Mouse (Mus musculus) adrenal gland, postnatal 36 days (tissue): ENCODE data around the gene Syt3. TPM values are rescaled to one million over a fixed set of nuclear protein-coding genes. Genes with fewer than 3 reads are reported as not detected.

Experiments
- DNase-seq, 2 experiments: peaks; one replicate each; pipeline ENCODE4 v3.0.0; 2021; ENCODE audit warnings: mixed read lengths in 1 of 2
- long read RNA-seq, 2 experiments: library from polyadenylated mRNA; stranded (forward); transcript quantifications; one replicate each; pipeline ENCODE4 v2.0.0; 2021; ENCODE audit warnings: borderline sequencing depth in 2 of 2
- total RNA-seq, 2 experiments: library from RNA; stranded (reverse); gene quantifications; 2 replicates each; pipeline ENCODE4 v1.2.3; 2021

Gene Syt3
- 1 to 10 TPM; 3.0 to 4.7 TPM for total RNA-seq
- long read RNA-seq, experiment 1, partial matches to known transcripts: 2 of 8 reads
- long read RNA-seq, experiment 1, other reads (novel, unspliced or antisense): 2 of 8 reads
- long read RNA-seq, experiment 2, partial matches to known transcripts: 0 of 2 reads
- long read RNA-seq, experiment 2, other reads (novel, unspliced or antisense): 0 of 2 reads

DNA sequence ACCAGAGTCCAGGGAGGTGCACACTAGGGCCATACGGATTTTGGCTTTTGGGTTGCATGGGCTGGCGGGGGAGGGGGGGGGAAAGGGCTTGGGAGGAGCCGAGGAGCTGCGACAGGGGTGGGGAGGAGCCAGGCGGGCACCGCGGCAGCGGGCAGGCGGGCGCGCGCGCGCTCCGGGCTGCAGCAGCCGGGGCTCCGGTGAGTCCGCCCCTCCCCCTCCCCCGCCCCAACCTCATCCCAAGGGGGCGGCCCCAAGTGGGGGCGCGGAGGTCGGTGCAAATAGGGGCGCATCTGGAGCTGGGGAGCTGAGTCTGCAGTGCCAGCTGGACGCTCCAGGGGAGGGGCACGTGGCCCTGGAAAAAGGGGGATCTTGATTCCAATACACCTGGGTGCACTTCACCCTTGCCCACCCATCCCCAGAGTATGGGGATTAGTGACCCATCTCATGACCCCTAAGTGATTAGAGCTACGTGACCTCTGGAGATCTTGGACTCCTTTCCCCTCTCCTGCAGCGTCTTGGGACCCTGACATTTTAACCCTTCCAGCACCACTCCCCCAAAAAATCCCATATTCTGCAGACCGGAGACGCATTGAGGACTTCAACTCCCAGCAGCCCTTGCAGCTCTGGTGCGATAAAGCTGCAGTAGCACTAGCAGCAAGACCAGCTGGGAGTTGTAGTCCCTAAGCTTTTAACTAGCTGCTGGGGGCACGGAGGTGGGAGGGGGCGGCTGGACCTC lies at the start of gene Syt3:
Gene Syt3, plus strand, starts transcription at position 123 of the 736 bp plus-strand sequence.
- DNase-seq: peak; percentile 69 to 83

DNA sequence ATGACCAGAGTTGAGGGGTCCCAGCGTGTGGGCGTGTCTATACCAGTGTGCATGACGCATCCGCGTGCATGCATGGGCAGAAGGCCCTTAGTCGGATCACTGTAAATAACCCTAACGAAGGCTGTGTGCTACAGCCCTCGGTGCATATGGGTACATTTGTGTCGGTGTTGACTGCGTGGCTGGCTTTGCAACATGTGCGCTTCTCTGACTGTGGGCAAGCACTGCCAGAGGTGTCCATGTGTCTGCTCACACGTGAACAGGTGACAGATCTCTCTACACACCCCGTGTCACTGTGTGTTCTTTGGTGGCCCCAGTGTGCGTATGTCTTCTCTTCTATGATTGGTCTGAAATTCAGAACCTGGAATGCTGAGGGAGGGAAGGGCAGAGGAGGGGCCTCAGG lies 49.8 kb upstream of the Syt3 start:
- no peak for DNase-seq

DNA sequence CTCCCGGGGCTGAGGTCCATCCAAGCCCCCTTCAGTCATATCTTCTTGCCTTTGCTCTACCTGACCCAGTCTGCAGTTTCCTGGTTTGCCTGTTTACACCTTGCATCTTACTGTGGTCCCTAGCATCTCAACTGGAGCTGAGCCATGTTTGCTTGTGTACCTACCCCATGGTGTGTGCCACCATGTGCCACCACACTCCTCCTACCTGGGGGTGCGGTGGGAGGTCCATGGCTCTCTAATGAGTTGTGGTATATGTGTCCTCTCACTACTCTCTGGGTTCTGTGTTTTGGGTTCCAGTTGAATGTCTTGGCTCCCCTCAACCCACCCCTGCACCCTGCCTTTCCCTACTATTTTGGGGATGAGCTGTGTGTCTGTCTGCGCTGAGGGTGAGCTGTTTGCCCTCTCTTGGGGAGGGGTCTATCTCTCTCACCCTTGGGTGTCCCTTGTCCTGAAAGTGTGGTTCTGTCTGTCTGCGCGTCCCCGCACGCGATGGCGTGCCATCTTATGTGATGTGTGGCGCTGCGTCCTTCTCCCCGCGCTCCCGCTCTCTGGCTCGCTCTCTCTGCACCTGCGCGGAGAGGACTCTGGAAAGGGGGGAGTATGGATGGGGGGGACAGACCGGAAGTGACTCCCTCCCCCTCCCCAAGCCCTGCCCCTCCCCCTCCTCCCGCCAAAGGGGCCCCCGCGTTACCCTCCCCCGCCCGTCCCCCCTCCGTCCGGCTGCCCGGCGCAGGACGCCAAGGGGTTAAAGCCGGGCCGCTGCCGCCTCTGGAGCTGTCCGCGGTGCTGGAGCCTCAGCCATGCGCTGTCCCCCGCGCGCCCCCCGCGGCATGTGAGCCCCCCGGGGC lies 48.6 kb upstream of the Syt3 start:
- peak; percentile 43 to 61 for DNase-seq

DNA sequence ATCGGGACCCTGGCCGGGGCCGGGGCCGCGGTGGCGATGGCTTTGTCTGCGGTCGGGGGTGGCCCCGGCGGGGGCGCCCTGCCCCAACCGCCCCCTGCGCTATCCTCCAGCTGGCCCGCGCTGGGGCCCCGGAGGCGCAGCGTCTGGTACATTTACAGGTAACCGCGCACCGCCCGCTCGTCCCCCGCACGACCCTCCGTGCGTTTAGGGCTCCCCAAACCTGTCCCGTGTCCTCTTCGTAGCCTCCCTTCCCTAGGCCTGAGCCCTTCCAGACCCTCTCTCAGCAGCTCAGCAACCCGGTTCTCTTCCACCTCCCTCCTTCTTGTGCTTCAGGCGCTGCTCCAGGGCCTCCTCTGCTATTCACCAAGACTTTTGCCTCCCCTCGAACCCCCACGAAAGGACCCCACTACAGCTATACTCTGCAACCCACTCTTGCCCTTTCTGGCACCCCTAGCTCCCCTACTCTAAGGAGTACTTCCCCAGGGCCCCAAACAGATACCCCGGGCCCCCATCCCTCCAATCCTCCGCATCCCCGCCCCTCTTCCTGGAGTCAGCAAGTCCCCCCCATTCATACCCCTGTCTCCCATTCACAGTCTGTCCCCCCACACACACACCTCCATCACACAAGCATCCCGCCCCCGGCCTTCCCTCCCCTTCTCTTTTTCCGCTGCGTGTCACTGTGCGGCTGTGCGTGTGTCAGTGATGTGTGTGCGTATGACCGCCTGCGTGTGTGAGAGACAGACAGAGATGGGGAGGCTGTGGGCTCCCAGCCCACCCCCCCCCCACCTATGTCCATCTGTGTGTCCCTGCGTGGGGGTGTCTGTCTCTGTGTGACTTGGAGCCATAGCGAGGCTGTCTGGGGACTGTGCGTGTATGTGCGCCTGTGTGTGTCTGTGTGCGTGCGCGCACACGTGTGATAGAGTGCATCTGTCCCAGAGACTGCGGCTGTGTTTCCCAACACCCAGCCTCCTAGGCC lies 47.6 kb upstream of the Syt3 start:
- DNase-seq: no peak

DNA sequence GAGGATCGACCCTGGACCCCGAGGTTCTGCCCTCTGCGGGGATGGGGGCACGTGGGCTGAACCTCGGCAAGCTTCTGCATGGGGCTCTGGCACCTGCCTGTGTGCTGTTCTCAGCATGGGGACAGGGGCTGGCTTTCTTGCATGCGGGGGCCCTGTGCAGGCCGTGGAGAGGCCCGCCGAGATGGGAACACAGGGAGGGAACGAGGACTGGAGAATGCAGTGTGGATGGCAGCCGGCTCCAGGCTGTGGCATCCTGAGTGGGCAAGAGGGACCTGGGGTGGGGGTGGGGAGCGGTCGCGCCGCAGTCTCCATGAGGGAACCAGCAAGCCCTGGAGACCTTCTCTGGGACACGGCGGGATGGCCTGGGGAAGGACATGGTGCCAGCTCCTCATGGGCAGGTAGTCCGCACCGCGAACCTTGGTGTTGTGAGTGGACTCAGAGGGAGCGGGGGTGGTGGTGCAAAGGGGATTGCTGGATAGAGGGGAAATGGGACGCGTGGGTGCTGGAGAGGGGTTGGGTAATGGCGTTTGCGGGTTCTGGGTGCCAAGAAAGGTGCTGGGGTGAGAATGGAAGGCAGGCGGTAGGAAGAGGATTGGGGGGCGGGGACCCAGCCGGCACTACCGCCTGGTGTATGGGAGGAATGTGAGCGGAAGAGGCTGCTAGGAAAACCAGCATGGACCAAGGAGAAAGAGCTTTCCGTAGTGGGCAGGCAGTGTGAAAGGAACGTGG lies 46.6 kb upstream of the Syt3 start:
- DNase-seq: no peak

DNA sequence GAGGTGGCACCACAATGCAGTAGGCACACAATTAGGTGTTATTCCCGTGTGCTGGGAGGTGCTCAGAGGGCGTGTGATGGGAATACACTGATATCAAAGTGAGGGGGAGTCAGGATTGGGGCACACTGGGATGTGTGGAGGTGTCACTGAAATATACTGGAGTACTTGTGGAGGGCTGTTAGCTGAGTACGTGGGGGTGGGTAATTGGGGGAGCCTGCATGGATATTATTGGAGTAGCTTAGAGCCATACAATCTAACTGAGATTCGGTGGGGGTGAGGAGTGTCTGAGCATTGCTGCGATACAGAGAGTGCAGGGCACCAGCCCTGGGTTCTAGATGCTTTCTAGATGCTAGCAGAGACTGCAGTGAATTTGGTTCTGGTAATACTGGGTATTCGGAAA lies 43.7 kb upstream of the Syt3 start:
- no peak for DNase-seq

DNA sequence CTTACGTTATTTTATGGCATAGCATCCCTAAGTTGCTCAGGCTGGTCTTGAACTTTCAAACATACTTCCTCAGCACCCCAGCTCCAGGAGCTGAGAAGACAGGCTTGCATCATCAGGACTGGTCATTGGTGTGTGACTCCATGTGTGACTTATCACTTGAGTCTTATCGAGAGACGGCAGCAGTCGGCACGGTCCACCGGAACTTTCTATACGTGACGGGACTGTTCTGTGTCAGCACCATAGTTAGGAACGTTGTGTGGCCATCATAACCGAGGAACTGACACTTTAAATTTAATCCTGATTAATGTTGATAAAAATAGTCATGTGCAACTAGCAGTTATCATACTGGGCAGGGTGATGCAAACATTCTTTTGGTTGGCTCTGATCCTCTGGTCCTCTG lies 42.8 kb upstream of the Syt3 start:
- DNase-seq: no peak

DNA sequence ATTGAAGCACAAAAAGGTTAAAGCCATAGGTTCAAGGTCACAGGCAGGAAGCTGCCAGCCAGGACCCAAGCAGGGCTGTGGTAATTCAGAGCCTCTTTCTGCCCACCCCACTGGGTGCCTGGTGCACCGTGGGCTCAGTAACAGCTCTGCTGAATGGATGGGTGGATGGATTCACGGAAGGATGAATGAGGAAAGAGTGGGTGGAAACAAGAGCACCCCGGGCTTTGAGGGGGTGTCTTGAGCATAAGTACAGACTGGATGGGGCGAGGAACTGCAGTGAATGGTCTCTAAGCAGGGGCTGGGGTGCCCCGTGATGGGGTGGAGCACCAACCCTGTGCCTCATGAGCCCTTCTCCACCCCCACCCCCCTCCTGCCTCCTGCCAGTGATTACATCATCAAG lies 42.2 kb upstream of the Syt3 start:
- DNase-seq: no peak

DNA sequence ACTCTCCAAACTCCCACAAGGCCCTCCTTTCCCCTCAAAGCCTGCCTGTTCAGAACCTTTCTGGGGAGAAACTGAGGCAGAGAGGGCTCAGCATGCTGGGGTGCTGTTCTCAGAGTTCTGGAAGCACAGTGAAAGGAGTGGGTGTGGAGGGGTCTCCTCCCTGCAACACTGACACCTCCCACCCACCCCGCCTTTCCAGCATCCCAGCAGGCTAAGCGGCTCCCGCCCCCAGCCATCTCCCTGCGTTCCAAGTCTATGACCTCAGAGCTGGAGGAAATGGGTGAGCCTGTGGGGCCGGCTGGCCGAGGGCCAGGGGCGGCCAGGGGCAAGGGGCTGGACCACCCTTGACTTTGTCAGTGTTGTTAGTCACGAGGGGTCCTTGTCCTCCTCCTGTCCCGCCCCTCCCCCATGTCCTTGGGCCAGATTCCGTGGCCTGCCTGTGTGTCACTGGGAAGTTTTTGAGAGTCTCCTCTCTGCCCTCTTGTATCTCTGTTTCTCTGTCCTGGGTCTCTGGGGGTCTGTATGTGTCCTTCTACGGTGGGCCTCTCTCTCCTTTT lies 40.4 kb upstream of the Syt3 start:
- no peak for DNase-seq

DNA sequence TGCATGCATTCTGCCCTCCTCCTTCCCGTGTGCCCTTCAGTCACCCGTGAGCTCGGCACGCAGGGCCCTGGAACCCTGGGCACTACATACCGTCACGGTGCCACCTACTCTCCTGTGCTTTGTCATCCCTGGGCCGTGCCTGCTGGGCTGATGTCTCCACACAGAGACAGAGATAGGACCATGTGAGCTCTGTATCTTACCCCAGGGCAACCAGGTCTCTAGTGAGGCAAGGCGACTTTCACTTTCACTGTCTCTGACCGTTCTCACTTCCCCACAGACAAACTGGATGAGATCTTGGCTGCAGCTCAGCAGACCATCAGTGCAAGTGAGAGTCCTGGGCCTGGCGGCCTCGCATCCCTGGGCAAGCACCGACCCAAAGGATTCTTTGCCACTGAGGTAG lies 39.3 kb upstream of the Syt3 start:
- no peak for DNase-seq

DNA sequence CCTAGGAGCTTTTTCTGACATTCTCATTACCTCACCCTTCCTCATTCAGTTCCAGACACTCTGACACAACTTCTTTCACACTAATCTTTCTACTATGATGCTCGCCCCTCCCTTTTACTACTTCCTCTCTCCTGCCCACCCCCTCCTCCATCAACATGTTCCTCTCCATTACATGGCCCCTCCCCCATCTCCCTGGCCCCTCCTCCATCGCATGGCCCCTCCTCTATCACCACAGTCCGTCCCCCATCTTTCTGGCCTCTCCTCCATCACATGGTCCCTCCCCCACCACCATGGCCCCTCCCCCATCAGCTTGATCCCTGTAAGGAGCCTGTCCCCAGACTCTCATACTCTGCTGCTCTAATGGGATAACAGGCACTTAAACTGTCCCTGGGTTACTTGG lies 34.9 kb upstream of the Syt3 start:
- DNase-seq: no peak

DNA sequence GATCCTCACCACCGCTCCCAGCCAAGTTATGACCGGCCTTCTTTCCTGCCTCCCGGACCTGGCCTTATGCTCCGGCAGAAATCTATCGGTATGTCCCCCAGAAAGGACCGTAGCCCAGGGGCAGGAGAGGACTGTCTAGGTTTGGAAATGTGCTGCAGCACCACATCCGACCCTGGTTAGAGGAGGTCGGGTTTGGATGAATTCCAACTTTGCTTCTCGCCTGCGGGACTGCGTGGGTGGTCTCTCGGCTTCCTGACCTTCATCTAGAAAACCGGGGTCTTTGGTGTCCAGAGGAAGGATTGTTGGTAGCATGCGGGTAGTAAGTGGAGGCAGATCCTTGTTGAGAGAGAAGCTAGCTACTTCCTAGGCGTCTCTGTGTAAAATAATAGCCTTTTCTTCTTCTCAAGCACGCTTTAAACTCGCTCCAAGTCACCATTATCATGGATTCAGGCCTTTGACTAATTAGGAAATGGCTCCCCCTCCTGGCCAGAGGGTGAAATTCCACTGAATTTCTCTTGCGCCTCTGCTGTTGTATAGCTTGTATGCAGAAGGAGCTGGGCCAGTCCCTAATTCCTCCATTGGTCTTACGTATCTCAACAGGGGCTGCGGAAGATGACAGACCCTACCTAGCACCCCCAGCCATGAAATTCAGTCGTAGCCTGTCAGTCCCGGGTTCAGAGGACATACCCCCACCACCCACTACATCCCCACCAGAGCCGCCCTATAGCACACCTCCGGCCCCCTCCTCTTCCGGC lies 32.8 kb upstream of the Syt3 start:
- peak; percentile 83 to 85 for DNase-seq

DNA sequence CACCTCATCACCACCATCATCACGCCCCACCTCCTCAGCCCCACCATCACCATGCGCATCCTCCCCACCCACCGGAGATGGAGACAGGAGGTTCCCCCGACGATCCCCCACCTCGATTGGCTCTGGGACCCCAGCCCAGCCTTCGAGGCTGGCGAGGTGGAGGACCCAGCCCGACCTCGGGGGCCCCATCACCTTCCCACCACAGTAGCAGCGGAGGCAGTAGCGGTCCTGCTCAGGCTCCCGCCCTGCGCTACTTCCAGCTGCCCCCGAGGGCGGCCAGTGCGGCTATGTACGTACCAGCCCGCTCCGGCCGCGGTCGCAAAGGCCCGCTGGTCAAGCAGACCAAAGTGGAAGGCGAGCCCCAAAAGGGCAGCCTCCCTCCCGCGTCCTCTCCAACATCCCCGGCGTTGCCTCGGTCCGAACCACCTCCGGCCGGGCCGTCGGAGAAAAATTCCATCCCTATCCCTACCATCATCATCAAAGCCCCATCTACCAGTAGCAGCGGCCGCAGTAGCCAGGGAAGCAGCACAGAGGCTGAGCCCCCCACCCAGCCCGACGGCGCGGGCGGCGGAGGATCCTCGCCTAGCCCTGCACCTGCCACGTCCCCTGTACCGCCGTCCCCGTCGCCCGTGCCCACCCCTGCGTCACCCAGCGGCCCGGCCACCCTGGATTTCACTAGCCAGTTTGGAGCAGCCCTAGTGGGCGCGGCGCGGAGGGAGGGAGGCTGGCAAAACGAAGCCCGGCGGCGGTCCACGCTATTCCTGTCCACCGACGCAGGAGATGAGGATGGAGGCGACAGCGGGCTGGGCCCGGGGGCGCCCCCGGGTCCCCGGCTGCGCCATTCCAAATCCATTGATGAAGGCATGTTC lies 31.8 kb upstream of the Syt3 start:
- no peak for DNase-seq

DNA sequence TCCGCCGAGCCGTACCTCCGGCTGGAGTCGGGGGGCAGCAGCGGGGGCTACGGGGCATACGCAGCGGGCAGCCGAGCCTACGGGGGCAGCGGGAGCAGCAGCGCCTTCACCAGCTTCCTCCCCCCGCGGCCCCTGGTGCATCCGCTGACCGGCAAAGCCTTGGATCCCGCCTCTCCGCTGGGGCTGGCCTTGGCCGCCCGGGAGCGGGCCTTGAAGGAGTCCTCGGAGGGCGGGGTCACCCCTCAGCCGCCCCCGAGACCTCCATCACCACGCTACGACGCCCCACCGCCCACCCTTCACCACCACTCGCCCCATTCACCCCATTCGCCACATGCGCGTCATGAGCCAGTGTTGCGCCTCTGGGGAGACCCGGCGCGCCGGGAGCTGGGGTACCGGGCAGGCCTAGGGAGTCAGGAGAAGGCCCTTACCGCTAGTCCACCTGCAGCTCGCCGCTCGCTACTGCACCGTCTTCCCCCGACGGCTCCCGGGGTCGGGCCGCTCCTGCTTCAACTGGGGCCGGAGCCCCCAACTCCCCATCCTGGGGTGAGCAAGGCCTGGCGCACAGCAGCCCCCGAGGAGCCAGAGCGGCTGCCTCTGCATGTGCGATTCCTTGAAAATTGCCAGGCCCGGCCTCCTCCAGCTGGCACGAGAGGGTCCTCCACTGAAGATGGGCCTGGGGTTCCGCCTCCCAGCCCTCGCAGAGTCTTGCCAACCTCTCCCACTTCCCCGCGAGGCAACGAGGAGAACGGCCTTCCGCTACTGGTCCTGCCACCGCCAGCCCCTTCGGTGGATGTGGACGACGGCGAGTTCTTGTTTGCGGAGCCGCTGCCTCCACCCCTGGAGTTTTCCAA lies 30.9 kb upstream of the Syt3 start:
- DNase-seq: peak in 1 of 2 experiments; percentile 51

DNA sequence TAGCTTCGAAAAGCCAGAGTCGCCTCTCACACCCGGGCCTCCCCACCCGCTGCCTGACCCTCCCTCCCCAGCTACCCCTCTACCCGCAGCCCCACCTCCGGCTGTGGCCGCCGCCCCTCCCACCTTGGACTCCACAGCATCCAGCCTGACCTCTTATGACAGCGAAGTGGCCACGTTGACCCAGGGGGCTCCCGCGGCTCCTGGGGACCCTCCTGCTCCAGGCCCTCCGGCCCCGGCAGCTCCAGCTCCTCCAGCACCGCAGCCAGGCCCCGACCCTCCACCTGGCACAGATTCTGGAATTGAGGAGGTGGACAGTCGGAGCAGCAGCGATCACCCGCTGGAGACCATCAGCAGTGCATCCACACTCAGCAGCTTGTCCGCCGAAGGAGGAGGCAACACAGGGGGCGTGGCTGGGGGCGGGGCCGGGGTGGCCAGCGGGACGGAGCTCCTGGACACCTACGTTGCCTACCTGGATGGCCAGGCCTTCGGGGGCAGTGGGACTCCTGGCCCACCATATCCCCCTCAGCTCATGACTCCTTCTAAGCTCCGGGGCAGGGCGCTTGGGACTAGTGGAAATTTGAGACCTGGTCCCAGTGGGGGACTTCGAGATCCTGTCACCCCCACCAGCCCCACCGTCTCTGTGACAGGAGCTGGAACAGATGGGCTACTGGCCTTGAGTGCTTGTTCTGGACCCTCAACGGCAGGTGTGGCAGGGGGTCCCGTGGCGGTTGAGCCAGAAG lies 30.1 kb upstream of the Syt3 start:
- DNase-seq: peak in 1 of 2 experiments; percentile 64

DNA sequence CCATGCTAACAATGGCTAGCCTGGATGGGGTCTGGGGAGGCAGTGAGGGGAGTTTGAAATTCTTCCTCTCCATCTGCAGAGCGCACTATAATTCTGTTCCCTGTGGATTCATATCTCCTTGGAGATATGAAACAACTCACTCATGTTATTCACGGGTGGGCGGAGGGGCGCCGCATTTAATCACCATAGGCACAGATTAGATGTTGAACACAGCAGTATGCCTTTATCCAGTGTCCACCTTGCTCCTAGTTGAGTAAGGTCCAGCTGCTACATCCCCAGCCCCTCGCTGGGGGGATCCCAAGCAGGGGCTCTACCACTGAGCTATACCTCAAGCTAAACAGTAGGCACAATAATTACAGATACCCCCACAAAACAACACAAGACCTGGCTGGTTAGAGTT lies 28.5 kb upstream of the Syt3 start:
- DNase-seq: no peak
